Mouse (Mus musculus): ENCODE measurements around the gene Tbc1d8. TPM values are rescaled to one million over a fixed set of nuclear protein-coding genes. Genes with fewer than 3 reads are reported as not detected.

Tbc1d8 gene
- polyA plus RNA-seq (2012; rRNA removed): 6.3 and 8.3 TPM in 2 replicates

GRCm38 (mm10) chr1:39478057-39478895, at the start of gene Tbc1d8:
Gene Tbc1d8, minus strand, starts transcription at chr1:39478755.

GRCm38 (mm10) chr1:39367601-39368266, 110.8 kb downstream of the Tbc1d8 start, which contains the start of gene Rpl31:
Gene Rpl31, plus strand, starts transcription at chr1:39367842.

Other genes starting within 250 kb of the Tbc1d8 start
- 14.4 and 27.1 TPM in 2 replicates for gene Rpl31, start 110.9 kb downstream of the Tbc1d8 start, polyA plus RNA-seq (2012; rRNA removed)
- 10.4 and 16.4 TPM in 2 replicates for gene Cnot11, start 56.2 kb upstream of the Tbc1d8 start, polyA plus RNA-seq (2012; rRNA removed)
- 25.7 and 38.6 TPM in 2 replicates for gene Rnf149, start 98.7 kb upstream of the Tbc1d8 start, polyA plus RNA-seq (2012; rRNA removed)
- gene Creg2, start 172.7 kb upstream of the Tbc1d8 start, polyA plus RNA-seq (2012; rRNA removed): 0.10 and 0.14 TPM in 2 replicates
- 0.04 and 0.05 TPM in 2 replicates for gene Rfx8, start 242.2 kb upstream of the Tbc1d8 start, polyA plus RNA-seq (2012; rRNA removed)

Data from stomach, adult 2 months (tissue).